Mouse (Mus musculus) frontal cortex, postnatal 36 days (tissue): ENCODE results near the gene Serpind1.

Experiments
- DNase-seq, 2 experiments: peaks; one replicate each; pipeline ENCODE4 v3.0.0; 2022; ENCODE audit warnings: low spot score in 2 of 2

Serpind1 gene

DNA sequence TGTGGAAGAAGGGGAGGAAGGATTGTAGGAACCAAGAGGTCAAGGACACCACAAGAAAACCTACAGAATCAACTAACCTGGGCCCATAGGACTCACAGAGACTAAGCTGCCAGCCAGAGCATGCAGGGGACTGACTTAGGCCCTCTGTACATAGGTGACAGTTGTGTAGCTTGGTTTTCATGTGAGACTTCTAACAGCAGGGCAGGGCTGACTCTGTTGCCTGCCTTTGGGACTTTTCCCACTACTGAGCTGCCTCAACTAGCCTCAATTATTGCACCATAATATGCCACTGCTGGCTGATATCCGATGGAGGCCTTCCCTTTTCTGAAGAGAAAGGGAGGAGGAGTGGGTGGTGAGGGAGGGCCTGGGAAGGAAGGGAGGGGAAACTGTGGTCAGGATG is 15.6 kb downstream of the Serpind1 start:
- no peak for DNase-seq

DNA sequence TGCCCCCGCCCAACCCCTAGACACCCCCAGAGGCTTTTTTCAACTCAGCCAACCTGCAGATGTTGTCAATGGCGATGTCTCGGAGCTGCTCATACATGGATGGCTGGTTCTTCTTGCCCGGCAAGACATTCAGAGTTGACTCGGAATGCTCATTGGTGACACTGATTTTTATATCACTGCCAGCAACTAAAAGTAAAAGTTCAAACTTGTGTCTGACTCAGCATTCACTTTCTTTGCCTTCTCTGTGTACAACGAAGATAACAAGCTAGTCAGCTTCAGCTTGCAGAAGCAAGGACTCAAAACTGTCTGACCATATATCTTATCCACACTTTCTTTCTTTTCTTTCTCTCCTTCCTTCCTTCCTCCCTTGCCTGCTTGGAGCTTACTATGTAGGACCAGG is 24.9 kb downstream of the Serpind1 start:
- DNase-seq, result no peak

DNA sequence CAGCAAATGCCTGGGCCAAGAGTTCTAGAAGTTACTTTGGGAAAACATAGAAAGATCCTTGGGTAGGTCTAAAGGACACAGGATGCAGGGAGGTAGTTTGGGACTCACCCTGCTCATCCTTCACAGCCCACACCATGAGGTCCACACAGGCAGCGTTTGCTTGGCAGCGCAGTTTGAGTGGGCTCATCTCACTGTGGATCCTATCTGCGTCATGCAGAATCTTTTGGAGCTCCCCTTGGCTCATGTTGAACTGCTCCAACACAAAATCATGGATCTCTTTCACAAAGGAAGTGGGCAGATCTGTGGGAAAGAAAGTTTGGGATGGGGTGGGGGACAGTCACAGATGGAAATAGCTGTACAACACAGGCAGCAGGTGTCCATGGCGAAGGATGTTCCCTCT is 27.6 kb downstream of the Serpind1 start:
- DNase-seq, result peak; percentile 24 to 31

DNA sequence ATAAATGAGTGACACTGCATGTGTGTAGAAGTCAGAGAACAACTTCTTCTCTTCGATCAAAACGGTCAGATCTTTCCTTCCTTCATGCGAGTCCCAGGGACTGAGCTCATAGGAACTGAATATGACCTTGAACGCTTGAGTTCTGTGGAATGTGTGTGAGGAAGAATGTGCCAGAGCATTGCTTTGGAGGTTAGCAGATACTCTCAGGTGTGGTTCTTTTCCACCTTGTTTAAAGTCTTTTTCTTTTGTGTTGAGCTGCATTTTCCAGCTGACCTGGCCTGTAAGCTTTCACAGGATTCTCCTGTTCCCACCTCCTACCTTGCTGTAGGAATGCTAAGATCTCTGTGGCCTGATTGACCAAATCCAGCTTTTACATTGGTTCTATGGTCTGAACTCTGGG is 51.1 kb downstream of the Serpind1 start:
- no peak for DNase-seq

DNA sequence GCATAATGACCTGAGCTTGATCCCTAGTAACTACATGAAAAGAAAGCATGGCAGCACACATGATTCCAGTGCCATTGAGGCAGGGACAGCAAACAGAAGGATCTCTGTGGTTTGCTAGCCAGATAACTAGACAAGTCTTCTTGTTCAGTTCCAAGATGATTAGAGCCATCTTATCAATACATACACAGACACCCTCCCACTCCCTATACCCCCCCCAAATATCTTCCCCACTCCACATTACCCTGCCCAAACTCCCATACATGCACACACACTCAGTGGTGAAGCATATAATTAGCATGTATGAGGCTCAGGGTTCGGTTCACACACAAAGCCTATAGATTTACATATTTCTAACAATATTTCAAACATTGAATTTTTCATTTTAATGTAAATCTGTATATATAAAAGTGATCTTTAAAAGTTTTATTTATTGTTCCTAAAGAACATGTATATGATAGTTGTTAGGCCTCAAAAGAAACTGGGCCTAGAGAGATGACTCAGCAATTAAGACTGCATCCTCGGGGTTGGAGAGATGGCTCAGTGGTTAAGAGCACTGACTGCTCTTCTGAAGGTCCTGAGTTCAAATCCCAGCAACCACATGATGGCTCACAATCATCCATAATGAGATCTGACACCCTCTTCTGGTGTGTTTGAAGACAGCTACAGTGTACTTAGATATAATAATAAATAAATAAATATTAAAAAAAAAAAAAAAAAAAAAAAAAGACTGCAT is 52.6 kb downstream of the Serpind1 start:
- DNase-seq, result no peak

DNA sequence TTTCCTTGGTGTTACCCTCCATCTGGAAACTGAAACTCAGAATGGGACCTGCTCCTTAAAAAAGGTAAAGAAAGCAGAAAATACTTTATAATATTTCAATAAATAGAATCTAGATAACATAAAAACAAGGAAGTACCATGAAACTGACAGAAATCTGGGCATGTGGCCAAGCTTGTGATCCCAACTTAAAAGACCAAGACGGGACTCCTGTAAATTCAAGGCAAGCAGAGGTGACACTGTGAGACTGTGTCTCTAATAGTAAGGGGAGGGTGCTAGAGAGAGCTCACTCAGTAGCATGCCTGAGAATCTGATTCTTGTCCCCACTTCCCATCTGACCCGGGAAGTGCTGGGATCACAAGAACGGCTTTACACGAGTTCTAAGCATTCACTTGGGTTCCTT is 61.6 kb downstream of the Serpind1 start:
- no peak for DNase-seq
